Mouse (Mus musculus) embryonic facial prominence, embryonic 14.5 days (tissue): ENCODE data around the gene Fbxw11. TPM values are rescaled to one million over a fixed set of nuclear protein-coding genes. Genes with fewer than 3 reads are reported as not detected.
A peak's percentile ranks its signal among the peaks of the same experiment; 100 is the strongest.

Experiments used
- ATAC-seq: fragments of 200-750 bp; cut with Nextera tagmentation; 2 replicates; pipeline ENCODE4 v1.8.0; 2017; ENCODE audit warnings: low read depth, moderate number of reproducible peaks, moderate TSS enrichment
- DNase-seq: peaks from one replicate; pipeline ENCODE4 v3.0.0-alpha.2; 2015; ENCODE audit warnings: low spot score
- H3K27ac ChIP-seq: fragments of 300-500 bp; sonication (generic); replicated peaks from 2 replicates; pipeline ENCODE4 v1.5.1; 2014; ENCODE audit warnings: low read depth, mild to moderate bottlenecking, low read length, moderate library complexity
- H3K27me3 ChIP-seq: fragments of 300-500 bp; sonication (generic); replicated peaks from 2 replicates; pipeline ENCODE4 v1.6.1; 2014; ENCODE audit warnings: low read length; ENCODE audit not compliant: control insufficient read depth, insufficient read depth
- H3K36me3 ChIP-seq: fragments of 300-500 bp; sonication (generic); 2 replicates; pipeline ENCODE4 v1.6.1; 2014; ENCODE audit warnings: low read length, mixed read lengths; ENCODE audit not compliant: control insufficient read depth, insufficient read depth
- H3K4me1 ChIP-seq: fragments of 300-500 bp; sonication (generic); 2 replicates; pipeline ENCODE4 v1.6.1; 2014; ENCODE audit warnings: antibody characterized with exemption, low read length; ENCODE audit not compliant: control insufficient read depth, insufficient read depth
- H3K4me2 ChIP-seq: fragments of 300-500 bp; sonication (generic); 2 replicates; pipeline ENCODE4 v1.6.1; 2014; ENCODE audit warnings: low read depth, mild to moderate bottlenecking, low read length, moderate library complexity, mixed read lengths
- H3K4me3 ChIP-seq: fragments of 300-500 bp; sonication (generic); 2 replicates; pipeline ENCODE4 v1.5.1; 2014; ENCODE audit warnings: low read depth, mild to moderate bottlenecking, low read length
- H3K9ac ChIP-seq: fragments of 300-500 bp; sonication (generic); 2 replicates; pipeline ENCODE4 v1.6.1; 2014; ENCODE audit warnings: low read depth, mild to moderate bottlenecking, low read length, moderate library complexity, mixed read lengths
- H3K9me3 ChIP-seq: fragments of 300-500 bp; sonication (generic); 2 replicates; pipeline ENCODE4 v1.6.1; 2016; ENCODE audit warnings: low read length; ENCODE audit not compliant: control insufficient read depth
- WGBS: fragments of 180-500 bp; shearing (Covaris S2); extraction: QIAGEN DNeasy Blood & Tissue Kit; methylation state at CpG from one replicate; pipeline ENCODE4 v1.1.7; 2014; 5-methylcytosine and 5-hydroxymethylcytosine counted together
- polyA plus RNA-seq: library from polyadenylated mRNA; unstranded; fragments of >200 nt; fragmentation: Nextera tagmentation; extraction: Ambion mirVana; gene quantifications from 2 replicates; pipeline ENCODE4 v1.2.1, GENCODE M21; 2014

Fbxw11 gene
- polyA plus RNA-seq, 1 experiment from 2014 or later, result 59.0 TPM

DNA sequence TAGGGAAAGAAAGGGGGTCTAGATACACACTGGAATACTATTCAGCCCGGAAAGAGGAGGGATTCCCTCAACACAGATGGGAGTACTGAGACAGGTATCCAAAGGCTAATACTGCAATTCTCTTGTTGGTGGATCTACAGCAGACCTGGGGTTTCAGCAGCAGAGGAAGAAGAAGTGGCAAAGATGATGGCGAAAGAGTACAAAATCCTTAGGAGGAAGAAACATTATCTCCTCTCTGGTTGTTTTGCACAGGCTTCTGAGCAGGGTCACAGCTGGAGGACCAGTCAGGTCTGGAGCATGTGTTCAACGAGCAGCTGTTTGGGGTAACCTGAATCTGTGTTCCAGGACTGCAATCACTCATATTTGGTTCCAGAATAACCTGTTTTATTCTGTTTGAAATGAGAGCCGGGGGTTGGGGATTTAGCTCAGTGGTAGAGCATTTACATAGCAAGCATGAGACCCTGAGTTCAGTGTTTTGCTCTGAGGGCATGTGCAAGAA, 12.8 kb upstream of the Fbxw11 start:
- H3K4me3 ChIP-seq, result no peak overlapping the region
- no peaks in the 10 kb centered on the region for H3K4me1 ChIP-seq
- H3K36me3 ChIP-seq, result no peaks in the 10 kb centered on the region
- H3K27me3 ChIP-seq, result no peaks in the 10 kb centered on the region
- 68% methylated on average over 4 of the region's 4 CpGs for WGBS
- ATAC-seq, result 0 out of 2 replicates have a peak, but pooled peaks have one; percentile 50
- no peaks in the 10 kb centered on the region for H3K9me3 ChIP-seq
- no peak overlapping the region for H3K4me2 ChIP-seq
- no peak overlapping the region for H3K9ac ChIP-seq
- peak; percentile 45 for DNase-seq
- no peak overlapping the region for H3K27ac ChIP-seq

DNA sequence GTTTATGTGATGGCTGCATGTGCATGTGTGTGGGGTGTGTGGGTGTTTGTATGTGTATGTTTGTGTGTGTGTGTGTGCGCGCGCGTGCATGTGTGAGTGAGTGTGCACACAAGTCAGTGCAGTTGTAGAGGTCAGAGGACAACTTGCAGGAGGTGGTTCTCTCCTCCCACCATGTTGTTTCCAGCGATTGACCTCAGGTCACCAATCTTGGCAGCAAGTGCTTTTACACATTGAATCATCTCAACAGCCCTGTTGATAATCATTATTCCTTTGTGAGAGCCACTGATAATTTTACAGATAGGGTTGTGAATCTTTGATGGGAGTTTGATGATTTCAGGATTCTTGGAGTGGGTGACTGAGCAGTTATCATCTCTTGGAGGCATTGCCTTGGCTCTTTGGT, 9.9 kb upstream of the Fbxw11 start:
- 97% methylated on average over 5 of the region's 5 CpGs for WGBS
- DNase-seq (no peak), ATAC-seq (no peak)
- Histone ChIP-seq H3K27ac (no peak overlapping the region), H3K9ac (no peak overlapping the region), H3K4me2 (no peak overlapping the region), H3K9me3 (no peaks in the 10 kb centered on the region), H3K4me1 (no peaks in the 10 kb centered on the region), H3K36me3 (no peaks in the 10 kb centered on the region), H3K27me3 (no peaks in the 10 kb centered on the region), H3K4me3 (no peak overlapping the region)

GRCm38 (mm10) chr11:32633542-32633941, 9.0 kb upstream of the Fbxw11 start:
- H3K27ac ChIP-seq, result no peak overlapping the region
- no peak for DNase-seq
- ATAC-seq, result no peak
- no peaks in the 10 kb centered on the region for H3K36me3 ChIP-seq
- no peak overlapping the region for H3K4me2 ChIP-seq
- H3K27me3 ChIP-seq, result no peaks in the 10 kb centered on the region
- no peak overlapping the region for H3K9ac ChIP-seq
- 76% methylated on average over 3 of the region's 3 CpGs for WGBS
- H3K4me1 ChIP-seq, result no peaks in the 10 kb centered on the region
- H3K4me3 ChIP-seq, result no peak overlapping the region
- H3K9me3 ChIP-seq, result no peaks in the 10 kb centered on the region

DNA sequence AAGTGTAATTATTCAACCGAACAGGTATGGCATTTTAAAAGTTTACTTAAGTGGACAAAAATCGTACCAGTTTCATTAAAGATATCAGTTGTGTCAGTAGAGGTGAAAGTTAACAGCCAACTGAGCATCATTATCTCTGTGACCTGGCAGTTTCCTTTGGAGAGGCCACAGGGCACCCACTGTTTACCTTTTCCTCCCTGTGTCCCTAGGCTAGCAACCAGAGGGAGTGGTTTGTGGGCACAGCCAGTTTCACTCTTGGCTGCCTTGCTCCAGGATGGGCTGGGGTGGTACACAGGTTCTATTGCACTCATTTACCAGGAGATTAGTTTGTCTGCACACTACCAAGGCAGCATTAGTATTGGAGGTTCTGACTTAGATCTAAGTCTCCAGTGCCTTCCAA, 8.4 kb upstream of the Fbxw11 start:
- Histone ChIP-seq H3K27me3 (no peaks in the 10 kb centered on the region), H3K36me3 (no peaks in the 10 kb centered on the region), H3K4me3 (no peak overlapping the region), H3K4me2 (no peak overlapping the region), H3K9me3 (no peaks in the 10 kb centered on the region), H3K9ac (no peak overlapping the region), H3K4me1 (peaks cover 6% of the 10 kb centered on the region), H3K27ac (no peak overlapping the region)
- peak; percentile 9; the same call in 1 of the 2 replicates for ATAC-seq
- WGBS, result 81% methylated on average over 2 of the region's 2 CpGs
- no peak for DNase-seq

DNA sequence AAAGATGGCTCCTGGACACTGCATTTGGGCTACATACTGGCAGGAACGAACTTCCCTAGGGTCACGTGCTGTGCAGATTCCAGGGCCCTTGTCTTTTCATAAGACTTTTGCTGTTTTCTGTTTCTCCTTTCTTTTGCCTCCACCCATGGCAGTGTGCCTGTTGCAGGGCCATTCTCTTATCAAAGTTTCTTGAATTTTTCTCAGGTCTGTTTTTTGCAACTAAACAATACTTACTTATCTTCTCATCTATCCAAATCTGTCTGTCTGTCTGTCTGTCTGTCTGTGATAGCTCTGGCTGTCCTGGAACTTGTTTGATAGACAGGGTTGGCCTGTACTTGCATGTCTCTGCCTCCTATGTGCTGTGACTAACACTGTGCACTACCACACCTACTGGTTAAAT, 7.7 kb upstream of the Fbxw11 start:
- Histone ChIP-seq H3K27ac (no peak overlapping the region), H3K4me1 (peaks cover 8% of the 10 kb centered on the region), H3K36me3 (no peaks in the 10 kb centered on the region), H3K27me3 (no peaks in the 10 kb centered on the region), H3K9ac (no peak overlapping the region), H3K4me3 (no peak overlapping the region), H3K4me2 (no peak overlapping the region), H3K9me3 (no peaks in the 10 kb centered on the region)
- WGBS, result 42% methylated on average over 2 of the region's 2 CpGs
- ATAC-seq (no peak), DNase-seq (no peak)

DNA sequence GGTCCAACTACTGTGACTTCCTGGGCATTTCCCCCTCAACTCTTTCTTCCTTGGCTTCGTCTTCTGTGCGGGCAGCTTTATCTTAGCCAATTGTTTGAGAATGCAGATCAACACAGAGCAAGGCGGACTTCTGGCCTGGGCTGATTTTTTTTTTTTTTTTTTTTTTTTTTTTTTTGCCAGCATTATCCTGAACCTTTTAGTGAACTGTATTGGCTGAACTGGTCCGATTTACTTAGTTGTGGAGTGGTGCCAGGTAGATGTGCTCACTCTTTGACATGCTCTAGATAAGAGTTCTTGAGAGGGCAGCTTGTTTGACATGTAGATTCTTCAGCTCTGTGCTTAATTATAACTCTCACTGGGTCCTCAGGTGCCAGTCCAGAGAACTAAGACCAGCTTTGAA, 6.2 kb upstream of the Fbxw11 start:
- peaks cover 15% of the 10 kb centered on the region for H3K4me1 ChIP-seq
- 79% methylated on average over 4 of the region's 4 CpGs for WGBS
- H3K4me3 ChIP-seq, result no peak overlapping the region
- no peak for DNase-seq
- no peaks in the 10 kb centered on the region for H3K9me3 ChIP-seq
- H3K4me2 ChIP-seq, result no peak overlapping the region
- no peak overlapping the region for H3K27ac ChIP-seq
- H3K36me3 ChIP-seq, result no peaks in the 10 kb centered on the region
- no peak for ATAC-seq
- H3K9ac ChIP-seq, result no peak overlapping the region
- no peaks in the 10 kb centered on the region for H3K27me3 ChIP-seq

DNA sequence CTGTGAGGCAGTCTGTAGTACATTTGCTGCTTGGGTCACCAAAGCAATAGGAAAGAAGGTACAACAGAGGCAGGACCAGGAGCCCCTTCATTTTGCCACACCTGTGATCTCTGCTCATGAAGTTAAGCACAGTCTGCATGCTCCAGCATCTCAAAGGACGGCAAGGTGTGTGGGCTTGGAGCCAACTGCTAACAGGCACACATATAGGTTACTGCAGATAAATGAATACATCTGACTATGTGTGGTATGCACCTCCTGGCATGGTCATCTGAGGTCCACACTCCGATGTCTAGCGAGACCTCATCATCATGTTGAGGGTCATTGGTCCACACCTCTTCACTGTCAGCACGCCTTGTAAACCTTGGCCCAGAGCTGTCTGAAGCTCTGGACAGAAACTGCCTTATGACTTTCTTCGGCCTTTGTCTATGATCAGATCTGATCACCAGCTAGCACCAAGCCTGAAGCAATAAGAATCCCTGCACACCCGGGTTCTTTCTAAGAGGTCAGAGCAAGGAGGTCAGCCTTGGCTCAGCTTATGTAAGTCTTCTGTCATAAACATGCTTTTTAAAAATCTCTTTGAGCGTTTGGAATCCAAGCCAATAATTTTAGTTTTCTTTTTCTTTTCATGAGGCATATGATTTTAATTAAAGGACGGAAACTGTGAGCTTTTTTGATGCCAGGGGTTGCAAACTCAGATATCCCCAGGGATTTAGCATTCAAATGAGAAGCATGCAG, 3.8 kb upstream of the Fbxw11 start:
- Histone ChIP-seq H3K36me3 (no peaks in the 10 kb centered on the region), H3K9me3 (no peaks in the 10 kb centered on the region), H3K9ac (no peak overlapping the region), H3K4me2 (no peak overlapping the region), H3K27me3 (no peaks in the 10 kb centered on the region), H3K27ac (no peak overlapping the region), H3K4me3 (no peak overlapping the region), H3K4me1 (peaks cover 20% of the 10 kb centered on the region)
- ATAC-seq (no peak), DNase-seq (peak; percentile 18)
- 53% methylated on average over 8 of the region's 8 CpGs for WGBS

DNA sequence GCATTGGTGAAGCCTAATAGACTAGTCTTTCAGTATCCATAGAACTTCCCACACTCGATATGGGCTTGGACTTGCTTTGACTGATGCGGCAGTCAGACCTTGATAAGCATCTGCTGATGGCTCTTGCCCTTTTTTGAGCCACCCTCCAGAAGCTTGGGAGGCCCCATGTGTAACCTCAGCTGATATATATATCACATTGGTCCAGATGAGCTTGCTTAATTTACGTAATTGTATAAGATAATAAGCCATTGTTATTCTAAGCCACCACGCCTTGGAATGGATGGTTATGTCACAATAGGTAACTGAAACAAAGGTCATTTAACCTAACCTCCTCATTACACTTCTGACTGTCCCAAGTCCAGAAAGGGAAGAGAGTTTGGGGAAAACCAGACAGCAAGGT, 1.9 kb upstream of the Fbxw11 start:
- 90% methylated on average over 4 of the region's 4 CpGs for WGBS
- Histone ChIP-seq H3K9ac (0 out of 2 replicates have a peak overlapping the region, but pooled peaks have one; percentile 14), H3K27ac (no peak overlapping the region), H3K4me2 (no peak overlapping the region), H3K4me1 (peaks cover 26% of the 10 kb centered on the region), H3K36me3 (no peaks in the 10 kb centered on the region), H3K9me3 (no peaks in the 10 kb centered on the region), H3K4me3 (no peak overlapping the region), H3K27me3 (no peaks in the 10 kb centered on the region)
- DNase-seq, result no peak
- ATAC-seq, result no peak
